Mouse (Mus musculus): ENCODE measurements around the gene Gm6588.

DNA sequence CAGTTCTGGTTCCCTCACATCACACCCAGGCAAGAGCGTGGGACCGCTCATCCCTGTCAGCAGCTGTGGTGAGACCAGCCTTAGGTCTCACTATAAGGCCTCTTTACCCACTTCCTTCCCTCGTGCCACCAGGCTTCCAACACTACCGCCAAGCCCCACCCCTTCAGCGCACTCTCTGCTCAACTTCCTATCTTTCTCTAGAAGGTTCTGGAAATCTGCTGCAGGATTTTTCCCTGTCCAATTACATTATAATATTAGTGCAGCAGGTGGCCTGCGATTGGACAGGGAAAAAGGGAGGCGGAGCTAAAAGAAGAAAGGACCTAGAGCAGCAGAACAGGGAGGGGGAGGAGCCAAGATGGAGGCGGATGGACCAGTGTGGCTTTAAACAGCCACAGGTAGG lies 33.8 kb downstream of the Gm6588 start:
- TF ChIP-seq POLR2A (IDR thresholded peaks at IDR 0.05; ENCODE audit: low read depth, low read length) (no peak), CTCF (conservative IDR thresholded peaks at IDR 0.05; ENCODE audit: insufficient read depth, insufficient read length, low read depth, low read length) (no peak)
